Mouse (Mus musculus) urinary bladder, postnatal 4 days (tissue): ENCODE measurements around the gene B4gat1.
"Not testable (repeated sequence)": the region's sequence is repeated elsewhere in the genome, so short reads cannot be mapped to it uniquely, and the experiment has no call there.

Experiments used
- DNase-seq, 2 experiments: peaks; one replicate each; pipeline ENCODE4 v3.0.0; 2021 to 2022; ENCODE audit warnings: low spot score in 2 of 2

B4gat1 gene

DNA sequence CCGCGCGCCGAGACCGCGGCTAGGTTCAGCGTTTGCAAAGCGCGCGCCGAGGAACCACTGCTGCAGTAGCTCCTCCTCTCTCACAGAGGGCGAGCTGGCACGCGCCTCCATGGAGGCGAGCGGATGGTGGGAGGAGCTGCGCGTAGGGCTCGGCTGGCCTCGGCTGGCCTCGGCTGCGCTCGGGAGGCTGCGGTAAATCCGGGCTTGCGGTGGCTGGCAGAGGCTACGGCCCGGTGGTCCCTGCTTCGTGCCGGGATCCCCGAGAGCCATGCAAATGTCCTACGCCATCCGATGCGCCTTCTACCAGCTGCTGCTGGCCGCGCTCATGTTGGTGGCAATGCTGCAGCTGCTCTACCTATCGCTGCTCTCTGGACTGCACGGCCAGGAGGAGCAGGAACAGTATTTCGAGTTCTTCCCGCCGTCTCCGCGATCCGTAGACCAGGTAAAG lies at the start of gene B4gat1, which contains the start of gene AC124502.3:
B4gat1 (plus strand) TSS at position 118 of the 448 bp plus-strand sequence.
AC124502.3 (plus strand) TSS at position 183 of the 448 bp plus-strand sequence.
- peak; percentile 85 to 90 for DNase-seq

DNA sequence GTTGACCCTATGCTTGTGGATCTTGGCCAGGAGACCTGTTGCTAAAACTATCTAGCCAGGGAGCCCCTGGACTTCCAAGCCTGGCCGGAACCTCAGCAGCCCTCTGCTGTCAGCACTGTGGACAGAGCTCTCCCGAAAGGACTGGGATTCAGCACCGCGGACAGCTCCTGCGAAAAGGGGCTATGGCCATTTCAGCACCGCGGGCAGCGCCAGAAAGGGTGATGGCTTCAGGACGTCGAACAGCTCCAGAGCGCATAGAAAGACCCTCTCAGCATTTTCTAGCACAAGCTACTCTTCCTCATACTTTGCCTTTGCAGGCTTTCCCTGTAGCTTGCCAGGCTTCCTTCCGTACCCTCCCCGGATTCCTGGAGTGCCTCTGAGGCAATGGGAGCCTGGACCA lies 49.6 kb upstream of the B4gat1 start:
- peak; percentile 84 to 97 for DNase-seq

DNA sequence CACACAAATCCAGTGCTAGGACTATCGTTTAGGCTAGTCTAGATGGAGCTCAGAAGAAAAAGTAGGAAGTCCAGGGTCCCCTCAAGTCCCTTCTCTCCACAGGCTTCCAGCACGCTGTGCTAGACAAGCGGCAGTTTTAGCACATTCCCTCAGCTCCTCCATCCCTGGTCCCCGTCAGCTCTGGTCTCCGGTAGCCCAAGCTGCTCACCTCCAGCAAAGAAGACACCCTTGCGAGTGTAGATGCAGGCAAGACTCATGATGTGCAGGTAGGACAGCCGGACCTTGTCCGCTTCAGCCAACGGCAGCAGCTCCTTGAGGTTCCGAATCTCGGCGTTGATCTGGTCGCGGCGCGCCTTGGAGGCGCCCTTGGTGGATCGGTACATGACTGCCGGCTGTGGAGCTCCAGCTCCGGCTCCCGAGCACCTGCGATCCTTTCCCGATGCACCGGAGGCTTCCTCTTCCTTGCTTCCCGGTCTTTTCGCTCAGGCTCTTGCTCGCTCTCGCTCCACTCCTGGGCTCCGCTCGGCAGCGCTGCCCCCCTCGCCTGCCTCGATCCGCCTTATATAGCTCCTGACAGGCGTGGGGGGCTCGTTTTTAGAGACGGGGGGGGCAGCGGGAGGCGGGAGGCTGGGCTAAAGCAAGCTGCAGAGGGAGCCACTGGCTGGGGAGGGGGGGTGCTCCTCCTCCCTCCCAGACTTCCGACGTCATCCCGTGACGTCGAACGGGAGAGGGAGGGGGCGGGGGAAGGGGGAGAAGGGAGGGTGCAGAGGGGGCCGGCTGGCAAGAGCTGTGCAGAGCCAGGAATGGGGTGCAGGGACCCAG lies 49.0 kb upstream of the B4gat1 start:
- no peak for DNase-seq

DNA sequence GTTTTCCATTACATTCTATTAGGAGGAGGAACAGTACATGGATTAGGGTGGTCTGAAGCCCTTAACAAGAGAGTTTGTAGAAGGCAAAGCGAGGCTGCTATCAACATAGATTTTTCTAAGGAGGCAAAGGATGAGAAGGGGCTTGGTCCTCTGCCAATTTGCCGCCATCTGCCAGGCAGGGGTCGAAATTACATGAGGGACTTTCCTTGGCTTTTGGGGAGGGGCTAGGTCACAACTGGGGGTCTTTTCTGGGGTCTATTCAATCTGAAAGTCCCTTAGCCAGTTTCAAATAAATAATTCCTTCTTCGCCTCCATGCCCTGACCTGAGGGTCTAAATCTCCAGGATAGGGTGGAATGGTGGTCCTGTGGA lies 48.4 kb upstream of the B4gat1 start, which contains the start of gene Npas4:
Npas4 (minus strand) TSS at position 61 of the 370 bp plus-strand sequence.
- DNase-seq, result no peak

DNA sequence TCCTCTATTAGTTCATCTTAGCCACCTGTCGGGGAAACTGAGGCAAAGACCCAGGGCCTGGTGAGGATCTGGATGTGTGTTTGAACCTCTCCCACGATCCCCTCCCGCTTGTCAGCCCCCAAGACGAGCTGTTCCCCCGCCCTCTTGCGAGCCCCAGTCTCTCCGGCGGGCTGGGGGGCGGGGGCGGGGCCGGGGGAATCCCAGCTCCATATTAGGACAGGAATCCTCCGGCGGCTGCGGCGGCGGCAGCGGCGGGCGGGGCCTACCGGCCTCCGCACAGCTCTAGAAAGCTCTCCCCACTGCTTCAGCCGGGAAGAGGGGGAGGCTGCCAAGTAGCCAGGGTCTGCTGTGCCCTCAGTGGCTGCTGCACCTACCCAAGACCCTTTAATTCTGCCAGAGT lies 47.9 kb upstream of the B4gat1 start:
- no peak for DNase-seq

DNA sequence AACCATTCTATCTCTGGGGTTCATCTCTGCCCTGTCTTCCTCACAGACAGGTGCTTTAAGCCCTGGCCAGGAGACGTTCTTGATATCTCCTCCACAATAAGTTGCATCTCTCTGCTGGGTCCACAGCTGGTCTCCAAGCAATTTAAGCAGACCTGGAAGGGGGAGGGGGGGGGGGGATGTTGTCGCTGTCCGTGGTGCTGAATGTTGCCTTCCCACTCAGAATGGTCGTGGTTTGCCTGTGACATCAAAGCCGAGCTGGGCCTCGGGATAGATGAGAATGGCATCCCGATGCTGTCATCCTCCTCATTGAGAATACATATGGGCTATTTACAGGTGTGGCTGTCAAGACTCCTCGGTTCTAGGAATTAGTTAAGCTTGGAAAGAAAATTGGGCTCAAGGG lies 46.3 kb upstream of the B4gat1 start:
- no peak for DNase-seq

DNA sequence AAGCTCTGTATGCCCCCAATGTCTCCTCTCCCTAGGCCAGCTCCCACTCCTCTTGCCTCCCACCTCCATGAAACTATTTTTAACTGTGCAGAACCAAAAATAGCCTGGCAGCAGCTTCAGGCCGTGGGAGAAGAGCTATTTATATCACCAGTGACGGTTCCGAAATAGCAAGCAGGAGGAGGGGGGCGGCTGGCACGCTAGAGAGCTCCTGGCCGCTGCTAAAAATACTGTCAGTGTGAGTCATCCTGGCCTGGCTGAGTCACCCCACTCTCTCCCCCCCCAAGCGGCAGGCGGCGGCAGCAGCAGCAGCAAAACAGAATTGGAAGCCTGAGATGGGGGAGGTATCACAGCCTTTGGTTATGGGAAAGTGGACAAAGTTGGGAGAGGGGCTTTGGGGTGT lies 45.7 kb upstream of the B4gat1 start:
- DNase-seq, result peak in 1 of 2 experiments; percentile 52

DNA sequence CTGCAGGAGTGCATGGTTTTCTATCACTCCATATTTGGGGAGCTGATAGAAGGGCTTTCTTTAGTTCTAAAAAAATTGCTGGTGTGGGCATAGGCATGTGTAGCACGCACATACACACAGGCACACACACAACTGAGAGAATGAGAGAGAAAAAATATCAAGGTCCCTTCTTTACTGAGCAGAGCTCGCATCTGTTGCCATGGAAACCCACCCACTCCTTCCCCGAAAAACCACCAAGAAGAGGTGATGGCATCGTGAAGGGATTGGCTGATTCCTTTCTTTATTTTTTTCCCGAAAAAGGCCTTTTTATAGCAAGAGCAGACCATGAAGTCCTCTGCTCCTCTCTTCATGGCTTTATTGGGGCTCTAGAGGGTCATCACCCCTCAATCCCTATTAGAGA lies 44.6 kb upstream of the B4gat1 start:
- no peak for DNase-seq

DNA sequence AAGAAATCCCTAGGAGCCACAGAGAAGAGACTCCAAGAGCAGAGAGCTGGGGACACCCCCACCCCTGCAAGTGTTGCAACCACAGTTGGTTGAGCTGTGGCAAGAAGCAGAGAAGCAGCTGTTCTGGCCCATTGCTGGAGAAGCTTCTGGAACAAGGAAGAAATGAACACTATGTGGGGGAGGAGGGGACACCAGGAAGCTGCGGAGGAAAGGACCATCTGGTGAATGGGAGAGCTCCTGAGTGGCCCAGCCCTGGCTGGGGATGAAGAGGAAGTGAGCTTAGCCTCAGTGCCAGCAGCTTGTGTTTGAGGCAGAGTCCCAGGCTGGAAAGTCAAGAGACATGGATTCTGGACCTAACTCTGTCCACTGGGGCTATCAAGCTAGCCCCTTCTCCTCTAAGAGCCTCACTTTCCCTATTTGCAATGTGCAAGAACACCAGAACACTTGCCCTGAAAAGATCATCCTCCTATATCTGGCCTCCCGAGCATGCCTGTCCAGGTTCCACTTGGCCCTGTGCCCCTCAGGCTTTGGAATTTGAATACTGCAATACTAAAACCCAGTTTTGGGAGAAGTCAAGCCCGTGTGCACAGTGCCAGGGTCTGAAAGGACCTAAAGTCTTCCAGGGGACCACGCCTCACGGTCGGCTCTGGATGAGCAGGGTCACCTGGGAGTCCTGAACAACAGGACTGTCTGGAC lies 39.0 kb upstream of the B4gat1 start:
- no peak for DNase-seq

DNA sequence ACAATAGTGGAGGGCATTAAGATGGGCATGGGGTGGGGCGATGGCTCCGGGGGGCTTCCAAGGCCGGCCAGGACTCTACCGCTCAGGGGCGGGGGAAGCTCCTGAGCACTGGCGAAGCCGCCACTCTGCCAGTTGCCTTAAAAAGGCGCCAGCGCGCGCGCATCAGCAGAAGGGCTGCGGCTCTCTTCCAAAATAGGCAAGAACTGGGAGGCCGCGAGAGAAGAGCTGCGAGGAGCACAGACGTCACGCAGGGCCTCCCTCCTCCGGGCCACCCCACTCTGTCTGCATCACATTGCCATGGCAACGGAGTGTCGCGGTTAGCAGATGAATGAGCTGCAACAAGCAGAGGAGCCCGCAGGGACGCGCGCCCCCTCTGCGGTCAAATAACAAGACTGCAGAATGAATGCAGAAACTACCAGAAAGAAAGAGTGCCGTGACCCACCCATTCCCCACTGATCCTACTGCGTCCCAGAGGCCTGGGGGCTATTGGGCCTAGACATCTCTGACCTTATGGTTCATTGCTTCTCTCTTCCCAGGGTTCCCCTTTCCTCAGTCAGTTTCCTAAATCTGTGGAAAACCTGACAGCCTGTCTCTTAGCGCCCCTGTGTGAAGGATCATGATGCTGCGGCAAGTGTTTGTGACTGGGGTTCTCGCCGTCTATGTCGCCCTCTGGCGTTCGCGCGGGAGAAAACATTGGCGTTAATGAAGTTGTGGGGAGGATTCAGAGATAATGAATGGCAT lies 36.8 kb upstream of the B4gat1 start:
- DNase-seq, result peak; percentile 61 to 76

DNA sequence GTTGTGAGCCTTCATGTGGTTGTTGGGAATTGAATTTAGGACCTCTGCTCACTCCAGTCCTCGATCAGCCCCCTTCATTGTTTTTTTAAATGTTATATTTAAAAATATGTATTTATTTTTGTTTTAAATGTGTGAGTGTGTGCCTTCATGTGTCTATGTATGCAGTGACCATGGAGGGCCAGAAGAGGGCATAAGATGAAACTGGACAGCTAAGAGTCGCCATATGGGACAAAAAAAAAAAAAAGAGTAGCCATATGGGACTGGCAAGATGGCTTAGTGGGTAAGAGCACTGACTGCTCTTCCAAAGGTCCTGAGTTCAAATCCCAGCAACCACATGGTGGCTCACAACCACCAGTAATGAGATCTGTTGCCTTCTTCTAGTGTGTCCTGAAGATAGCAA lies 35.0 kb upstream of the B4gat1 start:
- not testable (repeated sequence) for DNase-seq

DNA sequence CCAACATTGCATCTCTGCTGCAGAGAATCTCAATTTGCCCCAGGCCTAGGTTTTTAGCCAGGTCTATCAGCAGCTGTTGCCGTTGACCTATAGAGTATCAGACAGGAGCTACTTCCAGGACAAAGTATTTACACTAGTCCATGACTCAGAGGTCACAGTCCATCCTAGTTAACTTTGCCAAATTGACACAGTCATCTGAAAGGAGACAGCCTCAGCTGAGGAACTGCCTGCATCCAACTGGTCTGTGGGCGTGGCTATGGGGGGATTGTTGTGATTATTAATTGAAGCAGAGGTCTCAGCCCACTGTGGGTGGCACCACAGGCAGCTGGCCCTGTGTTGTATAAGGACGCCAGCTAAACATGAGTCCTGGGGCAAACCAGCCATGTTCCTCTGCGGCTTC lies 33.7 kb upstream of the B4gat1 start:
- DNase-seq, result no peak

DNA sequence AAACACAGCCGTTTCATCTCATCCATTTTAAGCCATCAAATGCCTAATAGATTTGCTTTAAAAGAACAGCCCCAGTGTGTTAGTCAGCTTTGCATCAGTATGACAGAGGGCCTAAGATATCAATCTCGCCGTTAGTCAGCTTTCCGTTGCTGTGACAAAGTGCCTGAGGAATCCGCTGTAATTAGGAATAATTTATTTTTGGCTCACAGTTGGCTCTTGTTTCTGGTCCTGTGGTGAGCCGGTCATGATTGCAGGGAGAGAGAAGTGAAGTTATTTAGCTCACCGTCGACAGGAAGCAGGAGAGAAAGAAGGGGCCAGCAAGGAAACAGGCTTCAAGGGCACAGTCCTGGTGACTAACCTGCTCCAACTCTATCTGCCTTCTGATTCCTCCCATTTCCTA lies 25.5 kb upstream of the B4gat1 start:
- DNase-seq, result no peak

DNA sequence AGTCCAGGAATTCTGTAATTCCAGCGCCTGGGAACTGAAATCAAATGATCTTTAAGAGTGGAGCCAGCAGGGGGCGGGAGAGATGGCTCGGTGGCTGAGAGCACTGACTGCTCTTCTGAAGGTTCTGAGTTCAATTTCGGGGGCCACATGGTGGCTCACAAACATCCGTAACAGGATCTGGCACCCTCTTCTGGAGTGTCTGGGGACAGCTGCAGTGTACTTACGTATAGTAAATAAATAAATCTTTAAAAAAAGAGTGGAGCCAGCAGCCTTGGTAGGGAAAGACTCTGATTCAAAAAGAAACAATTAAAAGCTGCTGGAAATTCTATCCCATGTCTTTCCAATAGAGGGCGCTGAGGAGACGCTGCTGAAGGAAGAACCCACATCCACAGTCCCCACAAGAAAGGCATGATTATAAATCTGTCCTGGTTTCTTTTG lies 23.6 kb upstream of the B4gat1 start:
- DNase-seq, result no peak

DNA sequence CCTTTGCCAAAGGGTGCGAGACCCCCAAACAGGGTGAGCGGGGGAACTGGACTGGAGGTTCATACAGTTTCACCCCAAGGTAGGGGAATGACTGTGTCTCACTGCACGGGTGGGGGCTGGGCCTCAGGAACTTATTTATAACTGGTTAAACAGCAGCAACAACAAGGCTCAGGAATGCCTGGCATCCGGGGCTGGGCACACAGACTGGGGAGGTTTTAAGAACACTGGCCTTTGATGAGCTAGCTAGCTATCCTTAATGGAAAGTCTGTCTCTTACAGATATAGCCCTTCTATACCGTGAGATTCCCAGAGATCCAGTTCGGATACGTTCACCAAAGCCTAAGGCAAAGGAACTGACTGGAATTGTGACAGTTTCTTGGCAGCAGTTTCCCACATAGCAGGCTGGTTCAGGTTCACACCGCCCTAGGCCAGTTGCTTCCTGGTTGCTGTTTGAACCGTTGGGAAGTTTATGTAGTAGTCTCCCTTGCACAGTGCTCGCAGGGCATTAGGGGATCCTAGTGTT lies 22.3 kb upstream of the B4gat1 start:
- DNase-seq, result no peak

DNA sequence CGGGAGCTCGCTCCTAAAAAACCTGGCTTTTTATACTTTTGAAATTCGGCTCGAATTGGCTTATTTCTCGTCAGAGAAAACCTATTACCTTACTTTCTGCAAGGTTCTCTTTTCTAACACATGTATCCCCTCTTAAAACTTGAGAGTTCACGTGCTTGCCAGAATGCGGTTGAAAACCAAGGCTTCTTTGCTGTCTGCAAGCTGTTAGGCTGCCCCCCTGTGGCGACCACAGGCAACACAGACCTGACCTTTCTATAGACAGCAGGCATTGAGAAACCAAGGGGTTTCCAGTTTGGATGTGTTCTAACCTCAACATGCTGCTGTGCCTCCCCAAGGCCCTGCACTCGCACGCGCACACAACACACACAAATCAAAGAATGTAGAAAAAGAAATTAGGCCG lies 21.8 kb upstream of the B4gat1 start:
- peak in 1 of 2 experiments; percentile 72 for DNase-seq

DNA sequence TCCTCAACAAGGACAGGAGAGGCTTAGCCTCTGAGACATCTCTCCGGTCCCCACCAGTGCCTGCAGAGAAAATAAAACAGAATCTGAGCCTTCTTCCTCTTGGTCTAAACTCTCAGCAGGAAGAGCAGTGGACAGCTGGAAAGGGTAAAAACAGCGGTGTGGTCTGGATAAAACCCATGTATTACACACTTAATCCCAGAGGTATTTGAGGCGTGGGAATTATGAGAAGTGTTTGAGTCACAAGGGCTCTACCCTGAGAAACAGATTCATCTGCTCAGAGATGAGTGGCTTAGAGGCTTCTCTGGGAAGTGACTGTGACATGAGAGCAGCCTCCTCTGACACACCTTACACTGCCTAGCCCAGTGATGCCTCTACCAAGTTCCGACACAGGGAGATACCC lies 21.0 kb upstream of the B4gat1 start:
- no peak for DNase-seq

DNA sequence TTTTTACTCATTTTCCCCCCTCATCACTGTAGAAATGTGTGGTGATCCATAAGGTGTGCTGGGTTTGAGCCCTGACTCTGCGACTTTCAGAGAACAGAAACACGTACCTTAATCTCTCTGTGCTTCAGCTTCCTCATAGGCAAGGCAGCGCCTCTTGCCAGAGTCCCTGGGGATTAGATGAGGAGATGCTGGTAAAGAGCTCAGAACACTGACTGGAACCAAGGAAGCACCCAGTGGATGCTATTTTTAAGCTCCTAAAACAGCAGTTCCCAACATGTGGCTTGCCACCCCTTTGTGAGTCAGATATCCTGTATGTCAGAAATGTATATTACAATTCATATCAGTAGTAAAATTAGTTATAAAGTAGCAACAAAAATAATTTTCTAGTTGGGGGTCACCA lies 20.4 kb upstream of the B4gat1 start:
- DNase-seq, result no peak

DNA sequence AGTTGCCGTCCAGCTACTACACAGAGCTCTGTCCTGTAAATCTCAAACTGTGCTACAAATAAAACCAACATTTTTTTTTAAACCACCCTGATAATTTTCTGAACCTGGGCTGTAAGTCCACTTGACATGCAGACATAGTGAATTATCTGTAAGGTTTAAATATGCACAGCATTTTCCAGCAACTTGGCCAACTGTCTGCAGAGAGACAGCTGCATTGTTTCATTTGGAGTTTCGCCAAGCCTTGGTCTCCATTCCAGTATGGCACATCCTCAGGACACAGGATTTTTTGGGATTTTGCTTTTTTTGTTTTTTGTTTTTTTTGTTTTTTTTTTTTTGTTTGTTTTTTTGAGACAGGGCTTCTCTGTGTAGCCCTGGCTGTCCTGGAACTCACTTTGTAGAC lies 17.2 kb upstream of the B4gat1 start:
- no peak for DNase-seq

DNA sequence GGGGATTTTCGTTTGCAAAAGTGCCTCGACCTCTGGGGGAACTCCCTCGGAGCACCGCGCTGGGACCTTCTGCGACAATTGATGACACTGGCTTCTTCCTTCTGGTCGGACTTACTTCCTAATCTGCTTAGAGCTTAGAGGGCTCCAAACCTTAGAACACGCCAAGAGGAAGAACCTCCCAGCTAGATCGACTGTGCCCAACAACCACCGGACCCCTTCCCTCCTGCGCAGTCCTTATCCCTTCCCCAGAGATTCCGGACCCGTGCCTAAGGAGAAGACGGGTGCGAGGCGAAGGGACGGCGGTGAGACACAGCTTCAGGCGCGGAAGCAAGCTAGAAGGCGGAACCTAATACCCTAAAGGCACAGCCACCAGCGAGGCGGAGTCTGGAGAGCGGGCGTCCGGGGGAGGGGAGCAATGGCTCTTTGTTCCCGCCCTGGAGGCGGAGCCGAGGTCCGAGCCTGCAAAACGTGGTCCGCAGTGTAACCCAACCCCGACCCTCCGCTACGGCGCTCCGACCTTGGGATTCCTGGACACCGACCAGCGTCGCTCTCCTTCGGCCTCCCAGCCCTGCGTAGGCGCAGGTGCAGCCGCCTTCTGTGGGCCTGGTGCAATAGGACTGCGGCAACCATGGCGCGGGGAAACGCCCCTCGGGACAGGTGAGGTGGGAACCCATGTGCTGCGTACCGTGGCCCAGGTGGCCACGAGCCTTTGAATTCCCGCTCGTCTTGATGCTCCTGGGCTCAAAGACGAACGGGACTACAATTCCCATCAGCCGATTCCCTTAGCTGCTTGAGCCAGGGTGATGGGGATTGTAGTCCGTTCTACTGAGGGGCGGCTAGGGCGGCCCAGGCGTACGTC lies 14.8 kb upstream of the B4gat1 start, which contains the start of gene Slc29a2:
Slc29a2 (plus strand) TSS at position 240 of the 859 bp plus-strand sequence.
- peak; percentile 89 to 91 for DNase-seq

DNA sequence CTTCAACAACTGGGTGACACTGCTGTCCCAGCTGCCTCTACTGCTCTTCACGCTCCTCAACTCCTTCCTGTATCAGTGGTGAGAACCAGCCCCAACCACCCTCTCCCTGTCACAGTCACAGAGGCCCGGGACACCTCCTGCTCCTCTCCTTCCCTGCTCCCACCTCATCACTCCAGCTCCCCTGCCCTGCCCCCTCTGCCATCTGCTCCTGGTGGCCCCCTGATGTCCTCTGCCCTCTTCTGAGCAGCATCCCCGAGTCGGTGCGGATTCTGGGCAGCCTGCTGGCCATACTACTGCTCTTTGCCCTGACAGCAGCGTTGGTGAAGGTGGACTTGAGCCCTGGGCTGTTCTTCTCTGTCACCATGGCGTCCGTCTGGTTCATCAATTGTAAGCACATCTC lies 12.5 kb upstream of the B4gat1 start:
- no peak for DNase-seq
